Mouse (Mus musculus): ENCODE results near the gene Lman2. TPM values are rescaled to one million over a fixed set of nuclear protein-coding genes. Genes with fewer than 3 reads are reported as not detected.

The Lman2 gene
- total RNA-seq (2015; ENCODE audit: low replicate concordance) (45.7 and 55.1 TPM in 2 replicates), total RNA-seq (2017; ENCODE audit: low replicate concordance) (56.6 and 75.6 TPM in 2 replicates)

- ATAC-seq (replicated peaks; ENCODE audit: low FRiP score, poor library complexity, severe bottlenecking) = peak; percentile 94
Measured at GRCm38 (mm10) chr13:55362453-55363060, at the start of gene Lman2. Lman2 (minus strand) TSS chr13:55362783.

DNA sequence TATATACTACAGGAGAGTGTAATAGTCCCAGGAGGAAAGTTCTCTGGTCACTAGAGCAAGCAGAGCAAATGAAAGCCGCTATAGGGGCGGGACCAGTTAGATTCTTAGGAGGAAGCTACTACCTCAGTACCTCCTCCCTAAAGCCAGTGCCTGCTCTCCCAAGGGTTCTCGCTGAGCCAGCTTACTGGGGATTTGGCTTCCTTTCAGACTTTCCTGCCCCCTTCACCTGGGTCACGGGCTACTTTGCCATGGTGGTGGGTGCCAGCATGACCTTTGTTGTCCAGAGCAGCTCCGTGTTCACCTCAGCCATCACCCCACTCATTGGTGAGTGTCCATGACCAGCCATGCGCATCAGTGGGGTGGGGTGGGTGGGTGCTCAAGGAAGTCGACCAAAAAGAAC, 49.2 kb upstream of the Lman2 start:
- ATAC-seq (replicated peaks; ENCODE audit: low FRiP score, poor library complexity, severe bottlenecking) = no peak

GRCm38 (mm10) chr13:55408546-55409120, 46.0 kb upstream of the Lman2 start:
- ATAC-seq (replicated peaks; ENCODE audit: low FRiP score, poor library complexity, severe bottlenecking) = no peak

- ATAC-seq (replicated peaks; ENCODE audit: low FRiP score, poor library complexity, severe bottlenecking) = no peak
Measured at GRCm38 (mm10) chr13:55407341-55407740, 44.8 kb upstream of the Lman2 start.

- ATAC-seq (replicated peaks; ENCODE audit: low FRiP score, poor library complexity, severe bottlenecking) = no peak
Measured at GRCm38 (mm10) chr13:55405783-55406390, 43.3 kb upstream of the Lman2 start.

- ATAC-seq (replicated peaks; ENCODE audit: low FRiP score, poor library complexity, severe bottlenecking) = peak; percentile 72
Measured at GRCm38 (mm10) chr13:55404853-55405782, 42.5 kb upstream of the Lman2 start.

DNA sequence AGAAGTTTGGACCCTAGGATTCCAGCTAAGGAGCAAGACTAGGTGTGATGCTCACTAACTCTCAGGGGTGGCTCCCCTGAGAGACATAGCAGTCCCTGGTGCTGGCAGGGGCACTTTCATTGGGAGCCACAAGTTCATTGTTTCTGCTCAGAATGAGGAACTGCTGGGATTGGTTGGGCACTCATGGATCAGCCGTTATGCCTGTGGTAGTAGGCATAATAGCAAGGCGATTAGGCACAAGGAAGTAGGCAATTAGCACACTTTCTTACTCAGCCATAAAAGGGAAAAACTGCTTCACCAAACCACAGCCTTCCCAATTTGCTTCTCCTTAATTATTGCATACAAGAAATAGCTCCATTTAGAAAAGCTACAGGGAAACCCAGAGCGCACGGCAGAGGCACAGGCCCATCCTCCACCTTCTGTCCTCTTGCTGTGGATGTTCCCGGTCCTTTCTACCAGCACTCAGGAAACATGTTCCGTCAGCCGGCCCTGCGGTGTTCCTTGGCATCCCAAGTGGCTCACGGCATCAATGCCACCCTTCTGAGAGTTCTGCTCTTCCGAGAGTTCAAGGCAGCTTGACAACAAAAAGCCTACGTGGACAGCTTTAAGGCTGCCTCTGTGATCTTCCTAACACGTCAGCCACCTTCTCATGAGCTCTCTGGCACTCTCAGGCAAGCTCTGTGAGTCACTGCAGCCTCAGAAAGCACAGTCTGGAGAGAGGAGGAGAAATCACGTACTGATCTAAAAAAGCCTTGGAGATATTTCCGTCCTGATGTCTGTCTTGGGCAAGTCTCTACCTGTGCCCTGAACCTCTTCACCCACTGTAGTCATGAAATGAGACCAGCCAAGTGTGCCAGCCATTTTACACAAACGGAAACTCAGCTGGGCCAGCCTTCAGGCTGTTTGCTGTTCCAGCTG, 41.6 kb upstream of the Lman2 start:
- ATAC-seq (replicated peaks; ENCODE audit: low FRiP score, poor library complexity, severe bottlenecking) = no peak

DNA sequence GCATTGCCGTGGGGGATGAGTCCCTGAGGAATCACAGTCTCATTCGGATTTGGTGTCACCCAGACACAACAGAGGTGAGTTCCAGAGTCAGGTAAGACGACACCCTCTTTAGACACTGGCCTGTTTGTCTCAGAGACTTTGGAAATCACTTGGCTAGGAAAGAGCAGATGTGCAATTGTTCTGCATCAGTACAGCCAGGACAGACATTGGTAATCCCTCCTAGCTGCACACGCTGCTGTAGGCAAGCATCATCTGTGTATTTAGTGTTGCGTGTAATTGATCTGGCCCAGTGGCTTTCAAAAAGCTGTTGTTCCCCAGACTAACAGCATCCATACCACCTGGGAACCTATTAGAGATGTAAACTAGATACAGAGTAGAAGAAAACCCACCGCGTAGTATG, 40.7 kb upstream of the Lman2 start:
- ATAC-seq (replicated peaks; ENCODE audit: low FRiP score, poor library complexity, severe bottlenecking) = no peak

DNA sequence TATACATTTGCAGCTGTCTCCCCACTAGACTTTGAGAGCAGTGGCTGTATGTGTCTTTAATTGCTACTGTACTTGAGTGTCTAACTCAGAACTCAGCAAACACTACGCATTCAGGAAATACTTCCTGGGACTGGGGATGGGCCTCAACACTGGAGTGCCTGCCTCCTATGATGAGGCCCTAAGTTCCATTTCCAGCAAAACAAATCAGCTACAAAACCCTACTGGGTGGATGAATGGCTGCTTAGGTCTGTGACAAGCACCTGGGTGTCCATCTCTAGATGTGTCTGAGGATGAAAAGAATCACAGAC, 37.4 kb upstream of the Lman2 start:
- ATAC-seq (replicated peaks; ENCODE audit: low FRiP score, poor library complexity, severe bottlenecking) = no peak

- no peak for ATAC-seq (replicated peaks; ENCODE audit: low FRiP score, poor library complexity, severe bottlenecking)
Measured at GRCm38 (mm10) chr13:55399300-55400038, 36.9 kb upstream of the Lman2 start.

- no peak for ATAC-seq (replicated peaks; ENCODE audit: low FRiP score, poor library complexity, severe bottlenecking)
Measured at GRCm38 (mm10) chr13:55398088-55398487, 35.5 kb upstream of the Lman2 start, which contains the start of gene Slc34a1. Slc34a1 (plus strand) TSS chr13:55398187.

GRCm38 (mm10) chr13:55392933-55393332, 30.4 kb upstream of the Lman2 start:
- peak; percentile 78 for ATAC-seq (replicated peaks; ENCODE audit: low FRiP score, poor library complexity, severe bottlenecking)

DNA sequence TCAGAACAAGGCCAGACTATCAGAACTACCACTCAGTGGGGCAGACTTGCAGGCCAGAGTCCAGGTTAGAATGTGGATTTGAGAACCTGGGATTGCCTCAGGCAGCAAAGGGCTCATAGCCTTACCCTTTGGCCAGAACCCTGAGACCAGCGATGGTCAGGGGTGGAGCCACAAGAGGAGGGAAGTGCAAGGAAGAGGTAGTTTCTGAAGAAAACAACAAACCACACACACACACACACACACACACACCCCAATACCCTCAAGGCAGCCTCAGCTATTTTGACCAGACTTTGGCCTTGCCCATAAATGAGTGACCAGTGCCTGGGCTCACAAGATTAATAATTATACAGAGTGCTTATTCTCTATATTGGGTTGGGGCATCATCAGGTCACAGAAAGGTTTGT, 29.0 kb upstream of the Lman2 start:
- ATAC-seq (replicated peaks; ENCODE audit: low FRiP score, poor library complexity, severe bottlenecking) = no peak

DNA sequence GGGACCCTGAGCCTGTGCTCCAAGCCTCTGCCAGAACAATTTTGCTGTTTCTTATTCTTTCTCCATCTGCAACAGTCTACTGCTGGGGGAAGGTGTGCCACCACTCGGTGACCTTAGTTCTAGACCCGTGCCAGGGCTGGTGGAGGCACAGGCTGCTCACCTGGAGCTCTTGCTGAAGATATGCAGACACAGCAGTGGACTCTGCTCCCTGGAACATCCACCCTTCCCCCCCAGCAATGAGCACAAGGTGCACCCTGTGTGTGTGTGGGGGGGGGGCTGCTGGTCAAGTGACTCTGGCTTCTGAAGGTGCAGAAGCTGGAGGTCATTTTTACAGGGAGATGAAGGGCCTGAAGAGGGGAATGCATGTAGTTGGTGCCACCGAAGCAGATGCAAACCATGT, 28.1 kb upstream of the Lman2 start:
- ATAC-seq (replicated peaks; ENCODE audit: low FRiP score, poor library complexity, severe bottlenecking) = no peak

- no peak for ATAC-seq (replicated peaks; ENCODE audit: low FRiP score, poor library complexity, severe bottlenecking)
Measured at GRCm38 (mm10) chr13:55381790-55382189, 19.2 kb upstream of the Lman2 start.

GRCm38 (mm10) chr13:55378907-55379580, 16.5 kb upstream of the Lman2 start:
- no peak for ATAC-seq (replicated peaks; ENCODE audit: low FRiP score, poor library complexity, severe bottlenecking)

- no peak for ATAC-seq (replicated peaks; ENCODE audit: low FRiP score, poor library complexity, severe bottlenecking)
Measured at GRCm38 (mm10) chr13:55375877-55376276, 13.3 kb upstream of the Lman2 start.

GRCm38 (mm10) chr13:55374206-55374924, 11.8 kb upstream of the Lman2 start:
- ATAC-seq (replicated peaks; ENCODE audit: low FRiP score, poor library complexity, severe bottlenecking) = no peak
